Mouse (Mus musculus): ENCODE results near the gene Pex1. TPM values are rescaled to one million over a fixed set of nuclear protein-coding genes. Genes with fewer than 3 reads are reported as not detected.

Gene Pex1
- 15.9 and 16.3 TPM in 2 replicates for polyA plus RNA-seq (2016; fragmentation: Nextera tagmentation; extraction: Ambion mirVana)

- peaks cover 19% of the 10 kb centered on the region for H3K4me1 ChIP-seq
- no peaks in the 10 kb centered on the region for H3K27me3 ChIP-seq (ENCODE audit: poor library complexity, severe bottlenecking)
- peaks cover 14% of the 10 kb centered on the region for H3K36me3 ChIP-seq (replicated peaks)
- DNase-seq (ENCODE audit: extremely low spot score, low spot score) = peak; percentile 95
- H3K9me3 ChIP-seq = no peaks in the 10 kb centered on the region
- peak within 1 kb of the TSS; percentile 87 for H3K4me3 ChIP-seq
- peak within 1 kb of the TSS; percentile 85 for H3K27ac ChIP-seq
- WGBS = under 1% methylated on average over 50 of the region's 50 CpGs
Observed at GRCm38 (mm10) chr5:3595693-3596398, at the start of gene Pex1. Gene Pex1 (plus strand): TSS chr5:3596066.

DNA sequence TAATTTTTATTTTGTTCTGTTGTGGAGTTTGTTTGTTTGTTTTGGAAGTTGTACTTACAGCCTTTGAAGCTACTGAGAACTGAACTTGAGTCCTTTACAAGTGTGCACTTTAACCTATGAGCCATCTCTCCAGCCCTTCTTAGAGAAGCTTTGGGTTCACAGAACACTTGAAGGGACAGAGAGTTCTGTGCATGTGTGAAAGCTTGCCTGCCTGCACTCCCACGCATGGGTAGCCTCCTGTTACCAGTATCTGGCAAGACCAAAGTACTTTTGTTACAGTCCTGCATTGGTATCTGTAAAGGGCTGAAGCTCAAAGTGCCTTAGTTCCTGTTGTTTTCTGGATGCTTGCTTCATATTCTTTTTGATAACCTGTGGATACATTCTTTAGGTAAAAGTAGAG, 49.6 kb upstream of the Pex1 start:
- WGBS = 94% methylated on average over 1 of the region's 1 CpGs
- H3K27me3 ChIP-seq (ENCODE audit: poor library complexity, severe bottlenecking) = no peaks in the 10 kb centered on the region
- peaks cover 20% of the 10 kb centered on the region for H3K4me1 ChIP-seq
- H3K4me3 ChIP-seq = no peak overlapping the region
- DNase-seq (ENCODE audit: extremely low spot score, low spot score) = no peak
- 0 out of 2 replicates have a peak, but pooled peaks cover 5% of the 10 kb centered on the region for H3K9me3 ChIP-seq
- H3K27ac ChIP-seq = no peak overlapping the region
- peaks cover 25% of the 10 kb centered on the region for H3K36me3 ChIP-seq (replicated peaks)

- Histone ChIP-seq H3K27ac (no peak overlapping the region), H3K36me3 (replicated peaks) (peaks cover 35% of the 10 kb centered on the region), H3K9me3 (0 out of 2 replicates have a peak, but pooled peaks cover 2% of the 10 kb centered on the region), H3K27me3 (ENCODE audit: poor library complexity, severe bottlenecking) (no peaks in the 10 kb centered on the region), H3K4me3 (no peak overlapping the region), H3K4me1 (no peaks in the 10 kb centered on the region)
- no peak for DNase-seq (ENCODE audit: extremely low spot score, low spot score)
- 94% methylated on average over 1 of the region's 1 CpGs for WGBS
Observed at GRCm38 (mm10) chr5:3551481-3551880, 44.4 kb upstream of the Pex1 start.

DNA sequence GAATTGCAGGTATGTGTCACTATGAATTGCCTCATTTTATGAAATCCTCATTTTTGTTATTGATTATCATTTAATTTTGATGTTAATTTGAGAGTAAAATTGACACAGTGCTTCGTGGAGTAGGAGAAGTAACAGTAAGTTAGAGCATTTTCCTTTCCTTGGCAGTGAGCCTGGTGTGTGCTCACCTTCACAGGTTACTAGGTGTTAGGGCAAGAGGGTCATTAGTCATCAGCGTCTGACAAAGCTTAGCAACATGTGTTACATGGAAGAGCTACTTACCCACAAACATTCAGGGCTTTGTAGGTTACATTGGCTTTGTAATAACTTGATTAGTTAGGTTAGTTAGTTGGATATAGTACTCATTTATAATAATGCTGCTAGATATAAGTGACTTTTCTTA, 41.7 kb upstream of the Pex1 start:
- Histone ChIP-seq H3K4me1 (no peaks in the 10 kb centered on the region), H3K27me3 (ENCODE audit: poor library complexity, severe bottlenecking) (no peaks in the 10 kb centered on the region), H3K36me3 (replicated peaks) (peaks cover 47% of the 10 kb centered on the region), H3K4me3 (no peak overlapping the region), H3K9me3 (no peaks in the 10 kb centered on the region), H3K27ac (no peak overlapping the region)
- 96% methylated on average over 2 of the region's 2 CpGs for WGBS
- no peak for DNase-seq (ENCODE audit: extremely low spot score, low spot score)

DNA sequence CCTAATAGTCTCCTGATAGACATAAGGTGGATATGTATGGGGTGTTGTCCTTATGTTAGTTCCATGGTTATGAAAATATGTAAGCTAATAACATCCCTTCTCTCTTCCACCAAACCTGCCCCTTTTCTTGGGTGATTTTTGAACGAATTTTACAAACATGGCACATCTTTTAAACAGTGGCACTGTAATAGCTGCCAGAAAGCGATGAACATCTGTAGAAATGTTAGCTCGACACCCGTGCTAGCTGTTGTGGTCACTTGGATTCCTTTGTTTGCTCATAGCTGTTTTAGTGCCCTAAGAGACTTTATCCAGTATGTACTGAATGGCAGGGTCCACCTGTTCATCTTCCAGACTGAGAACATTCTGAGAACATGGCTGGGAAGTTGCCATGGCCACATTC, 24.6 kb upstream of the Pex1 start, which contains the start of gene 1700109H08Rik:
1700109H08Rik (plus strand) TSS at position 301 of the 400 bp plus-strand sequence.
- peaks cover 7% of the 10 kb centered on the region; the same call in 1 of the 2 replicates for H3K9me3 ChIP-seq
- H3K4me3 ChIP-seq = no peak within 1 kb of the TSS
- H3K27me3 ChIP-seq (ENCODE audit: poor library complexity, severe bottlenecking) = no peaks in the 10 kb centered on the region
- no peaks in the 10 kb centered on the region for H3K4me1 ChIP-seq
- DNase-seq (ENCODE audit: extremely low spot score, low spot score) = no peak
- no peak within 1 kb of the TSS for H3K27ac ChIP-seq
- H3K36me3 ChIP-seq (replicated peaks) = peaks cover 100% of the 10 kb centered on the region
- WGBS = 95% methylated on average over 4 of the region's 4 CpGs

GRCm38 (mm10) chr5:3574825-3575224, 21.0 kb upstream of the Pex1 start:
- Histone ChIP-seq H3K4me3 (no peak overlapping the region), H3K4me1 (no peaks in the 10 kb centered on the region), H3K27me3 (ENCODE audit: poor library complexity, severe bottlenecking) (no peaks in the 10 kb centered on the region), H3K9me3 (peaks cover 7% of the 10 kb centered on the region; the same call in 1 of the 2 replicates), H3K27ac (no peak overlapping the region), H3K36me3 (replicated peaks) (peaks cover 100% of the 10 kb centered on the region)
- WGBS = 99% methylated on average over 2 of the region's 2 CpGs
- DNase-seq (ENCODE audit: extremely low spot score, low spot score) = no peak

DNA sequence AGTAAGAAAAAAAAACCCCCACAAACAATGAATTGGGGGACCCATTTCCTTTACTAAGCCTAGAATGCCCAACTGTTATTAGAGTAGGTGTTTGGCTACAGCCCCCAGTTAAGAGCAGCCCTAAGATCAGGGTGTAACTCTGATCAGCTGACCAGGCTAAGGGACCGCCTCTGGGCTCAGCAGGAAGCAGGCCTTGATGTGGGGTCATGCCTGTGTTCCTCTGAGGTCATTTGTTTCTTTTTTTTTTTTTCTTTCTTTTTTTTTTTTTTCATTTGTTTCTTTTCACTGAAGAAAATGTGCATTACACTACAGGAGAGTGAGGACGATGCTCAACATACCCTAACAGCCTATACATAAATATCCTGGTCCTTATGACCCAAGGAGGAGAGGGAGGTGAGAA, 17.9 kb upstream of the Pex1 start:
- Histone ChIP-seq H3K27me3 (ENCODE audit: poor library complexity, severe bottlenecking) (no peaks in the 10 kb centered on the region), H3K4me1 (no peaks in the 10 kb centered on the region), H3K4me3 (no peak overlapping the region), H3K9me3 (peaks cover 7% of the 10 kb centered on the region; the same call in 1 of the 2 replicates), H3K36me3 (replicated peaks) (peaks cover 100% of the 10 kb centered on the region), H3K27ac (no peak overlapping the region)
- WGBS = 92% methylated on average over 2 of the region's 2 CpGs
- DNase-seq (ENCODE audit: extremely low spot score, low spot score) = no peak

- H3K4me1 ChIP-seq = no peaks in the 10 kb centered on the region
- H3K4me3 ChIP-seq = no peak overlapping the region
- H3K36me3 ChIP-seq (replicated peaks) = peaks cover 100% of the 10 kb centered on the region
- WGBS = 97% methylated on average over 7 of the region's 7 CpGs
- H3K27me3 ChIP-seq (ENCODE audit: poor library complexity, severe bottlenecking) = no peaks in the 10 kb centered on the region
- H3K9me3 ChIP-seq = peaks cover 7% of the 10 kb centered on the region; the same call in 1 of the 2 replicates
- no peak for DNase-seq (ENCODE audit: extremely low spot score, low spot score)
- no peak overlapping the region for H3K27ac ChIP-seq
Observed at GRCm38 (mm10) chr5:3579066-3579465, 16.8 kb upstream of the Pex1 start.

GRCm38 (mm10) chr5:3596399-3596766, 517 bp downstream of the Pex1 start, which contains the start of gene Rbm48:
Gene Rbm48 (minus strand): TSS chr5:3596585.
- peak within 1 kb of the TSS; percentile 85 for H3K27ac ChIP-seq
- under 1% methylated on average over 31 of the region's 31 CpGs for WGBS
- H3K27me3 ChIP-seq (ENCODE audit: poor library complexity, severe bottlenecking) = no peaks in the 10 kb centered on the region
- H3K36me3 ChIP-seq (replicated peaks) = peaks cover 9% of the 10 kb centered on the region
- peaks cover 19% of the 10 kb centered on the region for H3K4me1 ChIP-seq
- peak within 1 kb of the TSS; percentile 87 for H3K4me3 ChIP-seq
- H3K9me3 ChIP-seq = no peaks in the 10 kb centered on the region
- DNase-seq (ENCODE audit: extremely low spot score, low spot score) = peak; percentile 67

DNA sequence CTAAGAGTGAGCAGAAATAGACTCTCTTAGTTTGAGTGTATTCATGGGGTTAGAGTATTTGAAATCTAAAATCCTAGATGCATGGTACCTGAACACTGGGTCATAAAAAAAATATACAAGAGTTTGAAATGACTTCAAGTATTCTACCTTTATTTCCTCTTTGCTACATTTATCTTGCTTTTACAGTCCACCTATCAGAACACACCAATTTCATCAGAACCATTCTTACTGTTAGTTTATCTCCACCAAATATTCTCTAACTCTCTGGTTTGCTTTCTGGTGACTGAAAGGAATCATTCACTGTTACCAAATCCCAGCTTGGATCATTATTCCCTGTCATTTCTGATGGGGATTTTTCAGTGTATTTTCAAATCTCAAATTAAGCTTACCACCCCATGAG, 1.3 kb downstream of the Pex1 start:
- Histone ChIP-seq H3K4me1 (peaks cover 19% of the 10 kb centered on the region), H3K27me3 (ENCODE audit: poor library complexity, severe bottlenecking) (no peaks in the 10 kb centered on the region), H3K9me3 (no peaks in the 10 kb centered on the region), H3K36me3 (replicated peaks) (0 out of 2 replicates have a peak, but pooled peaks cover 2% of the 10 kb centered on the region), H3K27ac (no peak overlapping the region), H3K4me3 (peak overlapping the region; percentile 87)
- no peak for DNase-seq (ENCODE audit: extremely low spot score, low spot score)

GRCm38 (mm10) chr5:3598766-3599165, 2.9 kb downstream of the Pex1 start:
- peaks cover 19% of the 10 kb centered on the region for H3K4me1 ChIP-seq
- DNase-seq (ENCODE audit: extremely low spot score, low spot score) = no peak
- WGBS = 96% methylated on average over 5 of the region's 5 CpGs
- H3K27ac ChIP-seq = no peak overlapping the region
- no peaks in the 10 kb centered on the region for H3K9me3 ChIP-seq
- H3K36me3 ChIP-seq (replicated peaks) = no peaks in the 10 kb centered on the region; the same call in 1 of the 2 replicates
- no peak overlapping the region for H3K4me3 ChIP-seq
- no peaks in the 10 kb centered on the region for H3K27me3 ChIP-seq (ENCODE audit: poor library complexity, severe bottlenecking)

GRCm38 (mm10) chr5:3600298-3600697, 4.4 kb downstream of the Pex1 start:
- H3K4me3 ChIP-seq = no peak overlapping the region
- no peaks in the 10 kb centered on the region for H3K9me3 ChIP-seq
- no peaks in the 10 kb centered on the region for H3K27me3 ChIP-seq (ENCODE audit: poor library complexity, severe bottlenecking)
- peaks cover 12% of the 10 kb centered on the region for H3K4me1 ChIP-seq
- no peak for DNase-seq (ENCODE audit: extremely low spot score, low spot score)
- H3K27ac ChIP-seq = no peak overlapping the region
- H3K36me3 ChIP-seq (replicated peaks) = peaks cover 11% of the 10 kb centered on the region
- 84% methylated on average over 1 of the region's 1 CpGs for WGBS

- H3K36me3 ChIP-seq (replicated peaks) = peaks cover 16% of the 10 kb centered on the region
- no peaks in the 10 kb centered on the region for H3K27me3 ChIP-seq (ENCODE audit: poor library complexity, severe bottlenecking)
- WGBS = 88% methylated on average over 3 of the region's 3 CpGs
- no peak overlapping the region for H3K27ac ChIP-seq
- H3K4me1 ChIP-seq = peaks cover 10% of the 10 kb centered on the region
- H3K9me3 ChIP-seq = no peaks in the 10 kb centered on the region
- no peak for DNase-seq (ENCODE audit: extremely low spot score, low spot score)
- no peak overlapping the region for H3K4me3 ChIP-seq
Observed at GRCm38 (mm10) chr5:3600790-3601189, 4.9 kb downstream of the Pex1 start.
